Mouse (Mus musculus) thymus, adult 18-20 months (tissue): ENCODE data around the gene Rmdn3.
A peak's percentile ranks its signal among the peaks of the same experiment; 100 is the strongest.

Experiments used
- DNase-seq, 2 experiments: peaks; one replicate each; pipeline ENCODE4 v3.0.0; 2022; ENCODE audit warnings: mixed read lengths in 2 of 2

Rmdn3 gene

GRCm38 (mm10) chr2:119156681-119157572 is at the start of gene Rmdn3:
Rmdn3 (minus strand) TSS chr2:119157034.
- peak; percentile 81 to 85 for DNase-seq

GRCm38 (mm10) chr2:119203871-119204460 is 47.1 kb upstream of the Rmdn3 start:
- DNase-seq: no peak

- DNase-seq: no peak
Measured at GRCm38 (mm10) chr2:119202914-119203453, 46.1 kb upstream of the Rmdn3 start.

GRCm38 (mm10) chr2:119198934-119199333 is 42.1 kb upstream of the Rmdn3 start:
- no peak for DNase-seq

- DNase-seq: no peak
Measured at GRCm38 (mm10) chr2:119198049-119198448, 41.2 kb upstream of the Rmdn3 start.

GRCm38 (mm10) chr2:119197493-119197892 is 40.7 kb upstream of the Rmdn3 start:
- no peak for DNase-seq

GRCm38 (mm10) chr2:119196316-119197108 is 39.7 kb upstream of the Rmdn3 start:
- DNase-seq: no peak

GRCm38 (mm10) chr2:119194140-119194539 is 37.3 kb upstream of the Rmdn3 start:
- no peak for DNase-seq

GRCm38 (mm10) chr2:119190969-119191368 is 34.1 kb upstream of the Rmdn3 start:
- DNase-seq: no peak

GRCm38 (mm10) chr2:119189029-119189710 is 32.3 kb upstream of the Rmdn3 start:
- DNase-seq: peak; percentile 51 to 64

GRCm38 (mm10) chr2:119182914-119183313 is 26.1 kb upstream of the Rmdn3 start:
- DNase-seq: no peak

- DNase-seq: no peak
Measured at GRCm38 (mm10) chr2:119177384-119177939, 20.6 kb upstream of the Rmdn3 start.

GRCm38 (mm10) chr2:119176761-119177160 is 19.9 kb upstream of the Rmdn3 start:
- DNase-seq: no peak

- DNase-seq: no peak
Measured at GRCm38 (mm10) chr2:119175614-119176013, 18.8 kb upstream of the Rmdn3 start.

GRCm38 (mm10) chr2:119174866-119175265 is 18.0 kb upstream of the Rmdn3 start:
- no peak for DNase-seq

- no peak for DNase-seq
Measured at GRCm38 (mm10) chr2:119173991-119174651, 17.3 kb upstream of the Rmdn3 start, which contains the start of gene Gm14137. Gm14137 (plus strand) TSS chr2:119174509.

GRCm38 (mm10) chr2:119172862-119173576 is 16.2 kb upstream of the Rmdn3 start:
- DNase-seq: no peak

GRCm38 (mm10) chr2:119172446-119172845 is 15.6 kb upstream of the Rmdn3 start:
- no peak for DNase-seq

GRCm38 (mm10) chr2:119171574-119171973 is 14.7 kb upstream of the Rmdn3 start:
- no peak for DNase-seq

- DNase-seq: no peak
Measured at GRCm38 (mm10) chr2:119170282-119170681, 13.4 kb upstream of the Rmdn3 start.

- DNase-seq: no peak
Measured at GRCm38 (mm10) chr2:119167866-119168256, 11.0 kb upstream of the Rmdn3 start.
